Mouse (Mus musculus): Measurements from ENCODE around the gene Nectin2. TPM values are rescaled to one million over a fixed set of nuclear protein-coding genes. Genes with fewer than 3 reads are reported as not detected.
A peak's percentile ranks its signal among the peaks of the same experiment; 100 is the strongest.
"Not testable (repeated sequence)": the region's sequence is repeated elsewhere in the genome, so short reads cannot be mapped to it uniquely, and the experiment has no call there.

Gene Nectin2
- 55.3 and 56.7 TPM in 2 replicates for polyA plus RNA-seq (2015; fragmentation: Nextera tagmentation; extraction: Ambion mirVana)

GRCm38 (mm10) chr7:19750217-19751069 is at the start of gene Nectin2:
TSS of gene Nectin2 (minus strand) at chr7:19750483.
- WGBS, result 14% methylated on average over 19 of the region's 19 CpGs
- Histone ChIP-seq H3K9me3 (replicated peaks; ENCODE audit: control insufficient read depth, low read length, poor library complexity, severe bottlenecking) (no peaks in the 10 kb centered on the region), H3K4me3 (ENCODE audit: low read depth, low read length) (peak within 1 kb of the TSS; percentile 89), H3K27ac (ENCODE audit: low read length) (peak within 1 kb of the TSS; percentile 86), H3K4me1 (ENCODE audit: control insufficient read depth, insufficient read depth, low read length) (peaks cover 32% of the 10 kb centered on the region), H3K36me3 (ENCODE audit: control insufficient read depth, insufficient read depth, low read length) (no peaks in the 10 kb centered on the region), H3K9ac (ENCODE audit: low read depth, low read length) (peak within 1 kb of the TSS; percentile 96), H3K4me2 (ENCODE audit: low read length) (peak within 1 kb of the TSS; percentile 89), H3K27me3 (ENCODE audit: control insufficient read depth, insufficient read depth, low read depth, low read length) (no peaks in the 10 kb centered on the region)
- peak; percentile 61 for ATAC-seq

DNA sequence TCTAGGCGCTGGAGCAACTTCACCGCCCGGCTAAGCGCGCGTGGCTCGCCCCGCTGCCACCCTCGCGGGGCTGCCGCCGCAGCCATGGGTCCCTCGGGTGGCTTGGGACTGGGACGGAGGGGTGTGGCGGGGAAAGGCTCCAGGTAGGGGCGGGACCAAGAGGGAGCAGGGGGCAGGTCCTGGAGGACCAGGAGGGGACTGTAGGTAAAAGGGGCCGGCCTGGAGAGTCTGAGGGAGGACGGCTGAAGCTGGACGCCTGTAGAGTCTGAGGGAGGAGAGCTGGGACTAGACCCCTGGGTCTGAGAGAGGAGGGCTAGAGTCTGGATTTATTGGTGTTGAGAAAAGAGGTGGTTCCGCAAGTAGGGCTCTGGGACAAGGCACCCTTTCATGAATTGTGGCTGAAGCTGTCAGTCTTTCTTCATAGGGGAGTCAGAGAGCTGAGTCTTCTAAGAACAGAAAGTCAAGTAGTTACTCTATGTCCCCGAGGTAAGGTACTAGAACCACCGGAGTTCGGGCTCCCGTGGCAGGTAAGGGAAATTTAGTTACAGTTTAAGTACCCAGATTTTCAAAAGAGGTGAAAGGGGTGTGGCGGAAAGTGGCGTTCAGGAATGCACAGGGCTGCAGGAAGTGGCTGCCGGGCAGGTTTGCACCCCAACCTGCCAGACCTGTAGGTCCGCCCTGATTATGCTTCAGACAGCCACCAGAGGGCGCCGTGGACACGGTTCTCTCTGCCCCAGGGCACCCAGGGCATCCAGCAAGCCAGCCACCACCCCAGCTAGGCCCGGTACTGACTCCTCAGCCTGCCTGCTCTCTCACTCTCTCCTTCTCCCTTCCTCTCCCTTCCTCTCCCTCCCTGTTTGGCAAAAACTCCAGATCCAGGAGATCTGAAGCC is 46.7 kb upstream of the Nectin2 start, which contains the start of gene Cblc:
Cblc (minus strand) TSS at position 113 of the 892 bp plus-strand sequence.
- WGBS, result 2% methylated on average over 32 of the region's 32 CpGs
- Histone ChIP-seq H3K9ac (ENCODE audit: low read depth, low read length) (peak within 1 kb of the TSS; percentile 6; the same call in 1 of the 2 replicates), H3K4me3 (ENCODE audit: low read depth, low read length) (no peak within 1 kb of the TSS), H3K4me2 (ENCODE audit: low read length) (no peak within 1 kb of the TSS), H3K27ac (ENCODE audit: low read length) (no peak within 1 kb of the TSS), H3K27me3 (ENCODE audit: control insufficient read depth, insufficient read depth, low read depth, low read length) (peaks cover 19% of the 10 kb centered on the region), H3K9me3 (replicated peaks; ENCODE audit: control insufficient read depth, low read length, poor library complexity, severe bottlenecking) (no peaks in the 10 kb centered on the region), H3K4me1 (ENCODE audit: control insufficient read depth, insufficient read depth, low read length) (peaks cover 2% of the 10 kb centered on the region; the same call in 1 of the 2 replicates), H3K36me3 (ENCODE audit: control insufficient read depth, insufficient read depth, low read length) (no peaks in the 10 kb centered on the region)
- ATAC-seq, result no peak; the same call in 1 of the 2 replicates

DNA sequence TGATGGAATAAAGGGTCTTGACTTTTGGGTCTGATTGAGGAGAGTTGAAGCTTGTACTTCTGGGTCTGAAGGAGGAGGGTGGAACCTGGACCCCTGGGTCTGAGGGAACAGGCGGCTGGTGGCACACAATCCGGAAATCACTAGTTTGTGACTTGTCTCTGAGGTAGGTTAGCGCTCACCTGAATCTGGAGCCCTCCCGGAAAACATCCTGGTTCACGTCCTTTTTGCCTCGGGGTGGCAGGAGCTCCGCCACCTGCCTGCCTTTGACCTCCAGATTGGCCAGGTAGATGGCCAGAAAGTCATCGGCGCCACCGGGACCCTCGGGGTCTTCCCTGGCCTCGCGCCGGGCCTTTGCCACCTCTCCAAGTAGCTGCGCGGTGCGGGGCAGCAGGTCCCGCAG is 46.0 kb upstream of the Nectin2 start:
- Histone ChIP-seq H3K4me3 (ENCODE audit: low read depth, low read length) (no peak overlapping the region), H3K27ac (ENCODE audit: low read length) (no peak overlapping the region), H3K4me1 (ENCODE audit: control insufficient read depth, insufficient read depth, low read length) (peaks cover 2% of the 10 kb centered on the region; the same call in 1 of the 2 replicates), H3K36me3 (ENCODE audit: control insufficient read depth, insufficient read depth, low read length) (no peaks in the 10 kb centered on the region), H3K27me3 (ENCODE audit: control insufficient read depth, insufficient read depth, low read depth, low read length) (peaks cover 19% of the 10 kb centered on the region), H3K9ac (ENCODE audit: low read depth, low read length) (peak overlapping the region; percentile 6; the same call in 1 of the 2 replicates), H3K9me3 (replicated peaks; ENCODE audit: control insufficient read depth, low read length, poor library complexity, severe bottlenecking) (no peaks in the 10 kb centered on the region), H3K4me2 (ENCODE audit: low read length) (no peak overlapping the region)
- WGBS, result 12% methylated on average over 18 of the region's 18 CpGs
- no peak for ATAC-seq

GRCm38 (mm10) chr7:19795236-19795635 is 45.0 kb upstream of the Nectin2 start:
- Histone ChIP-seq H3K4me3 (ENCODE audit: low read depth, low read length) (no peak overlapping the region), H3K4me1 (ENCODE audit: control insufficient read depth, insufficient read depth, low read length) (peaks cover 2% of the 10 kb centered on the region; the same call in 1 of the 2 replicates), H3K9me3 (replicated peaks; ENCODE audit: control insufficient read depth, low read length, poor library complexity, severe bottlenecking) (no peaks in the 10 kb centered on the region), H3K9ac (ENCODE audit: low read depth, low read length) (no peak overlapping the region), H3K36me3 (ENCODE audit: control insufficient read depth, insufficient read depth, low read length) (no peaks in the 10 kb centered on the region), H3K4me2 (ENCODE audit: low read length) (no peak overlapping the region), H3K27ac (ENCODE audit: low read length) (no peak overlapping the region), H3K27me3 (ENCODE audit: control insufficient read depth, insufficient read depth, low read depth, low read length) (peaks cover 22% of the 10 kb centered on the region)
- no peak for ATAC-seq
- WGBS, result 55% methylated on average over 2 of the region's 2 CpGs

DNA sequence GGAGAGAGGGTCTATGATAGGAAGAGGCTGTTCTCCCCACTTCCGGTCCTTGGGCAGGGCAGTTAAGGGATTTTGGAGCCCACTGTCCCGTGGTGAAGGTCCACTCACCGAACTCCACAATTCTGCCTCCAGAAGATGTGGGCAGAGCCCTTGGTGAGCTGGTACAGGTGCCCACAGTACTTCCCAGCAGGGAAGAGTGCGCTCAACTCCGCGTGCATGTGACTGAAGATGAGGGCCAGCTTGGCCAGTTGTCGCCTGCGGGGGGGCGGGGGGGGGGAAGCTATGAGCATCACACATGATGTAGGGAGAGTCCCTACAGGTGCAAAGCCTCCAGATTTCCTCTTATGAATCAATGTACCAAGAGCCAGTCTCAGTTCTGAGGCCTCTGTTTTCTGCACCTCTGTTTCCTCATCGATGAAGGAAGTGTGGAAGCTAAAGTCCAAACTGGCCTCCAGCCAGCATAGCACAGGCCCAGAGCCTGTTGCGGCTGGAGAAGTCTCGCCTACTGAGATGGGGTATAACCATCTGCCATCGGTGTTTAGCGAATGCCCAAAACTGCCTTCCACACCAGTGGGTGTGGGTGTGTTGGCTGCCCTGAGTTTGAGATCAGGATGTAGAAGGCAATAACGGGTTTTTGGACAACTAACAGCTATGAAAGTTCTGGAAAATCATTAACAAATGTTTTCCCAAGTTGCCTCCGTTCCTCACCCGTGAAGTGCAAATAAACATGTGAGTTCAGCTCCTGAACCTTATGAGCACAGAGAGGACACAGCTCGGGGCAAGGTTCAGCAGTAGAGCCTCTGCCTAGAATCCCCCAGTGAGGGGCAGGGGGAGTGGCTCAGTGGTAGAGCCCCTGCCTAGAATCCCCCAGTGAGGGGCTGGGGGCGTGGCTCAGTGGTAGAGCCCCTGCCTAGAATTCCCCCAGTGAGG is 42.7 kb upstream of the Nectin2 start:
- H3K36me3 ChIP-seq (ENCODE audit: control insufficient read depth, insufficient read depth, low read length), result no peaks in the 10 kb centered on the region
- no peak overlapping the region for H3K9ac ChIP-seq (ENCODE audit: low read depth, low read length)
- H3K9me3 ChIP-seq (replicated peaks; ENCODE audit: control insufficient read depth, low read length, poor library complexity, severe bottlenecking), result no peaks in the 10 kb centered on the region
- ATAC-seq, result no peak
- H3K4me3 ChIP-seq (ENCODE audit: low read depth, low read length), result no peak overlapping the region
- no peak overlapping the region for H3K4me2 ChIP-seq (ENCODE audit: low read length)
- peaks cover 5% of the 10 kb centered on the region; the same call in 1 of the 2 replicates for H3K4me1 ChIP-seq (ENCODE audit: control insufficient read depth, insufficient read depth, low read length)
- H3K27me3 ChIP-seq (ENCODE audit: control insufficient read depth, insufficient read depth, low read depth, low read length), result peaks cover 22% of the 10 kb centered on the region
- H3K27ac ChIP-seq (ENCODE audit: low read length), result no peak overlapping the region
- 89% methylated on average over 19 of the region's 19 CpGs for WGBS

DNA sequence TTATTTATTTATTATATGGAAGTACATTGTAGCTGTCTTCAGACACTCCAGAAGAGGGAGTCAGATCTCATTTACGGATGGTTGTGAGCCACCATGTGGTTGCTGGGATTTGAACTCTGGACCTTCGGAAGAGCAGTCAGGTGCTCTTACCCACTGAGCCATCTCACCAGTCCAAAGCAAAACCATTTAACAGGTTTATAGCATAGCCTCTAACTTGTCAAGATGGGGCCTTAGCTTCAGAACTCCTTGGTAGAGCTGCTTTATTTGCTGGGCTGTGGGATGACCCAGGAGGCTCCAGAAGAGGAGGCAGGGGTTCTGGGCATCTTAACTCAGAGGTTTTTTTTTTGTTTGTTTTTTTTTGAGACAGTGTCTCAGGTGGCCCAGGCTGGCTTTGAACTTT is 41.2 kb upstream of the Nectin2 start:
- 82% methylated on average over 2 of the region's 2 CpGs for WGBS
- peaks cover 12% of the 10 kb centered on the region for H3K27me3 ChIP-seq (ENCODE audit: control insufficient read depth, insufficient read depth, low read depth, low read length)
- H3K4me2 ChIP-seq (ENCODE audit: low read length); H3K9me3 ChIP-seq (replicated peaks; ENCODE audit: control insufficient read depth, low read length, poor library complexity, severe bottlenecking); H3K4me1 ChIP-seq (ENCODE audit: control insufficient read depth, insufficient read depth, low read length); ATAC-seq; H3K36me3 ChIP-seq (ENCODE audit: control insufficient read depth, insufficient read depth, low read length); H3K4me3 ChIP-seq (ENCODE audit: low read depth, low read length); H3K27ac ChIP-seq (ENCODE audit: low read length); H3K9ac ChIP-seq (ENCODE audit: low read depth, low read length): not testable (repeated sequence)

DNA sequence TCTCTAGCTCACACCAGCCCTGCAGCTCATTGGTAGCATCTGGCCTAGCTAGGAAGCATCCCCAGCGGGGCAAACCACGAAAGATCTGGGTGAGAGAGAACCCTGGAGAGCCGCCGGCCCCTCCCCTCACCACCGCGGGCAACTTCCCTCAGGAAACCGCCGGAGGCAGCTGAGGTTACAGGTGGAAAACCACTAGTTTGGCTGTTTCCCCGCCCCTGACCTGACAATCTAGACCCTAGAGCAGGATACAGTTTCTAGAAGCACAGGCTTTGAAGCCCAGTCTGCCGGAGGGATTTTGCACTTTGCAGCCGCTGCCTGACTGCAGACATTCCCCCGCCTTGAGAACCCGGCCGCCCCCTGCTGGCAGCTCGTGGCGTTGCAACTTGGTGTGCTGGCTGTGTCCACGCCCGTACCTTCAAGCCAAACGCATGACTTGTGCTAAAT is 39.6 kb upstream of the Nectin2 start:
- Histone ChIP-seq H3K4me1 (ENCODE audit: control insufficient read depth, insufficient read depth, low read length) (peaks cover 3% of the 10 kb centered on the region; the same call in 1 of the 2 replicates), H3K27ac (ENCODE audit: low read length) (peak overlapping the region; percentile 44; the same call in 1 of the 2 replicates), H3K9ac (ENCODE audit: low read depth, low read length) (peak overlapping the region; percentile 58), H3K9me3 (replicated peaks; ENCODE audit: control insufficient read depth, low read length, poor library complexity, severe bottlenecking) (no peaks in the 10 kb centered on the region), H3K4me3 (ENCODE audit: low read depth, low read length) (peak overlapping the region; percentile 36), H3K27me3 (ENCODE audit: control insufficient read depth, insufficient read depth, low read depth, low read length) (0 out of 2 replicates have a peak, but pooled peaks cover 2% of the 10 kb centered on the region), H3K4me2 (ENCODE audit: low read length) (peak overlapping the region; percentile 79), H3K36me3 (ENCODE audit: control insufficient read depth, insufficient read depth, low read length) (no peaks in the 10 kb centered on the region)
- WGBS, result under 1% methylated on average over 19 of the region's 19 CpGs
- peak; percentile 67 for ATAC-seq
